Mouse (Mus musculus): ENCODE measurements around the gene Crtam.

DNA sequence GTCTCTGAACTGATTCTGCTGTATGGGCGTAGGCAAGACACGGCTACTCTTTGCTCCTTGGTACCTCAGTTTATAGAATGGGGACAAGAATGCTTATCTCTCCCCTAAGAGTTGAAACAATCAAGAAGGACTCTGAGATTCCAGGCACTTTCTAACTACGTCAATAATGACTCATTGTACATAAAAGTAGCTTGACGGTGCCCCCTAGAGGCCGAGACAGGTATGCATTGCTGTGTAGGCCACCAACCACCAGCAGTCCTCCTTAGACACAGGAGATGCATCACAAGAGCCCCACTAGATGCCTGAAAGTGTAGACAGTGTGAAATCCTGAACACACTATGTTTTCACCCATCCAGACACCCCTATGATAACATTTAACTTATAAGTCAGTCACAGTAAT lies 24.0 kb upstream of the Crtam start:
- peak; percentile 44 for TF ChIP-seq CTCF (IDR thresholded peaks at IDR 0.05; ENCODE audit: low read depth)
- TF ChIP-seq EP300 (IDR thresholded peaks at IDR 0.05; ENCODE audit: low read depth): no peak
